Mouse (Mus musculus): Measurements from ENCODE around the gene Adgrl1. TPM values are rescaled to one million over a fixed set of nuclear protein-coding genes. Genes with fewer than 3 reads are reported as not detected.

Adgrl1 gene
- polyA plus RNA-seq, 1 experiment from 2014 or later: 30.2 TPM

GRCm38 (mm10) chr8:83908583-83908982 lies 8.7 kb downstream of the Adgrl1 start:
- H3K9ac ChIP-seq (replicated peaks): peak overlapping the region; percentile 20; the same call in 1 of the 2 replicates

GRCm38 (mm10) chr8:83909311-83909710 lies 9.4 kb downstream of the Adgrl1 start:
- ATAC-seq (ENCODE audit: low FRiP score, low read depth): no peak
- no peak overlapping the region for H3K4me3 ChIP-seq
- H3K9me3 ChIP-seq: no peaks in the 10 kb centered on the region
- no peaks in the 10 kb centered on the region for H3K27me3 ChIP-seq
- H3K9ac ChIP-seq (replicated peaks): peak overlapping the region; percentile 20
- H3K36me3 ChIP-seq: no peaks in the 10 kb centered on the region
- WGBS: 50% methylated on average over 7 of the region's 8 CpGs
- peaks cover 30% of the 10 kb centered on the region for H3K4me1 ChIP-seq
- no peak overlapping the region for H3K27ac ChIP-seq (replicated peaks)
- no peak overlapping the region for H3K4me2 ChIP-seq (replicated peaks)

More at GRCm38 (mm10) chr8:83908583-83908982, 8.7 kb downstream of the Adgrl1 start:
- no peak for ATAC-seq (ENCODE audit: low FRiP score, low read depth)
- Histone ChIP-seq H3K36me3 (no peaks in the 10 kb centered on the region), H3K27me3 (no peaks in the 10 kb centered on the region), H3K4me2 (replicated peaks) (no peak overlapping the region), H3K9me3 (no peaks in the 10 kb centered on the region), H3K4me3 (no peak overlapping the region), H3K4me1 (peaks cover 36% of the 10 kb centered on the region), H3K27ac (replicated peaks) (no peak overlapping the region)
- WGBS: 86% methylated on average over 6 of the region's 6 CpGs

GRCm38 (mm10) chr8:83911809-83912731 lies 12.2 kb downstream of the Adgrl1 start:
- WGBS: 83% methylated on average over 5 of the region's 5 CpGs
- Histone ChIP-seq H3K27me3 (no peaks in the 10 kb centered on the region), H3K4me3 (no peak overlapping the region), H3K4me1 (peaks cover 34% of the 10 kb centered on the region), H3K27ac (replicated peaks) (no peak overlapping the region), H3K9me3 (no peaks in the 10 kb centered on the region), H3K36me3 (no peaks in the 10 kb centered on the region), H3K9ac (replicated peaks) (no peak overlapping the region), H3K4me2 (replicated peaks) (no peak overlapping the region)
- no peak for ATAC-seq (ENCODE audit: low FRiP score, low read depth)

GRCm38 (mm10) chr8:83914232-83914631 lies 14.3 kb downstream of the Adgrl1 start:
- H3K9me3 ChIP-seq: no peaks in the 10 kb centered on the region
- peaks cover 2% of the 10 kb centered on the region; the same call in 1 of the 2 replicates for H3K36me3 ChIP-seq
- 88% methylated on average over 3 of the region's 3 CpGs for WGBS
- H3K4me3 ChIP-seq: no peak overlapping the region
- H3K27ac ChIP-seq (replicated peaks): no peak overlapping the region
- no peak for ATAC-seq (ENCODE audit: low FRiP score, low read depth)
- H3K9ac ChIP-seq (replicated peaks): no peak overlapping the region
- H3K27me3 ChIP-seq: no peaks in the 10 kb centered on the region
- no peak overlapping the region for H3K4me2 ChIP-seq (replicated peaks)
- peaks cover 21% of the 10 kb centered on the region for H3K4me1 ChIP-seq

- Histone ChIP-seq H3K4me3 (no peak overlapping the region), H3K9ac (replicated peaks) (no peak overlapping the region), H3K27ac (replicated peaks) (no peak overlapping the region), H3K27me3 (no peaks in the 10 kb centered on the region), H3K4me1 (peaks cover 17% of the 10 kb centered on the region), H3K36me3 (peaks cover 8% of the 10 kb centered on the region; the same call in 1 of the 2 replicates), H3K4me2 (replicated peaks) (no peak overlapping the region), H3K9me3 (no peaks in the 10 kb centered on the region)
- no peak for ATAC-seq (ENCODE audit: low FRiP score, low read depth)
- WGBS: 79% methylated on average over 5 of the region's 5 CpGs
These were observed 15.0 kb downstream of the Adgrl1 start for GRCm38 (mm10) chr8:83914860-83915259.

GRCm38 (mm10) chr8:83916015-83916414 lies 16.1 kb downstream of the Adgrl1 start:
- ATAC-seq (ENCODE audit: low FRiP score, low read depth): no peak
- Histone ChIP-seq H3K36me3 (peaks cover 16% of the 10 kb centered on the region), H3K4me3 (no peak overlapping the region), H3K27me3 (no peaks in the 10 kb centered on the region), H3K4me2 (replicated peaks) (no peak overlapping the region), H3K9ac (replicated peaks) (no peak overlapping the region), H3K9me3 (no peaks in the 10 kb centered on the region), H3K27ac (replicated peaks) (no peak overlapping the region), H3K4me1 (peaks cover 15% of the 10 kb centered on the region)
- 82% methylated on average over 5 of the region's 5 CpGs for WGBS

- no peak overlapping the region for H3K27ac ChIP-seq (replicated peaks)
- no peak overlapping the region for H3K4me2 ChIP-seq (replicated peaks)
- no peak overlapping the region for H3K9ac ChIP-seq (replicated peaks)
- H3K9me3 ChIP-seq: no peaks in the 10 kb centered on the region
- H3K36me3 ChIP-seq: peaks cover 28% of the 10 kb centered on the region
- no peak for ATAC-seq (ENCODE audit: low FRiP score, low read depth)
- no peaks in the 10 kb centered on the region for H3K27me3 ChIP-seq
- 84% methylated on average over 6 of the region's 6 CpGs for WGBS
- H3K4me3 ChIP-seq: no peak overlapping the region
- peaks cover 15% of the 10 kb centered on the region for H3K4me1 ChIP-seq
These were observed 17.7 kb downstream of the Adgrl1 start for GRCm38 (mm10) chr8:83917566-83917965.

GRCm38 (mm10) chr8:83921558-83921957 lies 21.7 kb downstream of the Adgrl1 start:
- H3K9ac ChIP-seq (replicated peaks): no peak overlapping the region
- H3K4me3 ChIP-seq: no peak overlapping the region
- H3K36me3 ChIP-seq: peaks cover 59% of the 10 kb centered on the region
- ATAC-seq (ENCODE audit: low FRiP score, low read depth): no peak
- no peaks in the 10 kb centered on the region for H3K27me3 ChIP-seq
- 0 out of 2 replicates have a peak overlapping the region, but pooled peaks have one; percentile 10 for H3K27ac ChIP-seq (replicated peaks)
- no peaks in the 10 kb centered on the region for H3K9me3 ChIP-seq
- H3K4me2 ChIP-seq (replicated peaks): no peak overlapping the region
- H3K4me1 ChIP-seq: no peaks in the 10 kb centered on the region
- WGBS: 73% methylated on average over 3 of the region's 3 CpGs

GRCm38 (mm10) chr8:83922727-83923126 lies 22.8 kb downstream of the Adgrl1 start:
- Histone ChIP-seq H3K9me3 (no peaks in the 10 kb centered on the region), H3K27me3 (no peaks in the 10 kb centered on the region), H3K4me1 (no peaks in the 10 kb centered on the region), H3K9ac (replicated peaks) (no peak overlapping the region), H3K36me3 (peaks cover 68% of the 10 kb centered on the region), H3K27ac (replicated peaks) (no peak overlapping the region), H3K4me3 (no peak overlapping the region), H3K4me2 (replicated peaks) (no peak overlapping the region)
- WGBS: 94% methylated on average over 8 of the region's 8 CpGs
- no peak for ATAC-seq (ENCODE audit: low FRiP score, low read depth)

GRCm38 (mm10) chr8:83924585-83924984 lies 24.7 kb downstream of the Adgrl1 start:
- H3K9me3 ChIP-seq: no peaks in the 10 kb centered on the region
- H3K4me3 ChIP-seq: no peak overlapping the region
- H3K9ac ChIP-seq (replicated peaks): no peak overlapping the region
- H3K36me3 ChIP-seq: peaks cover 80% of the 10 kb centered on the region
- H3K4me2 ChIP-seq (replicated peaks): no peak overlapping the region
- ATAC-seq (ENCODE audit: low FRiP score, low read depth): no peak
- no peak overlapping the region for H3K27ac ChIP-seq (replicated peaks)
- H3K27me3 ChIP-seq: no peaks in the 10 kb centered on the region
- H3K4me1 ChIP-seq: no peaks in the 10 kb centered on the region
- 93% methylated on average over 5 of the region's 5 CpGs for WGBS

GRCm38 (mm10) chr8:83926266-83926665 lies 26.4 kb downstream of the Adgrl1 start:
- Histone ChIP-seq H3K36me3 (peaks cover 84% of the 10 kb centered on the region), H3K4me3 (no peak overlapping the region), H3K4me2 (replicated peaks) (no peak overlapping the region), H3K4me1 (no peaks in the 10 kb centered on the region), H3K27ac (replicated peaks) (no peak overlapping the region), H3K9me3 (no peaks in the 10 kb centered on the region), H3K27me3 (no peaks in the 10 kb centered on the region), H3K9ac (replicated peaks) (no peak overlapping the region)
- WGBS: 76% methylated on average over 7 of the region's 7 CpGs
- no peak for ATAC-seq (ENCODE audit: low FRiP score, low read depth)

GRCm38 (mm10) chr8:83934222-83934621 lies 34.3 kb downstream of the Adgrl1 start:
- Histone ChIP-seq H3K9me3 (no peaks in the 10 kb centered on the region), H3K36me3 (peaks cover 100% of the 10 kb centered on the region), H3K9ac (replicated peaks) (no peak overlapping the region), H3K27ac (replicated peaks) (no peak overlapping the region), H3K4me3 (no peak overlapping the region), H3K27me3 (no peaks in the 10 kb centered on the region), H3K4me1 (no peaks in the 10 kb centered on the region), H3K4me2 (replicated peaks) (no peak overlapping the region)
- ATAC-seq (ENCODE audit: low FRiP score, low read depth): no peak
- 95% methylated on average over 5 of the region's 5 CpGs for WGBS

All from midbrain, embryonic 12.5 days (tissue).